Mouse (Mus musculus) liver, embryonic 11.5 days (tissue): Measurements from ENCODE around the gene Nrip2. TPM values are rescaled to one million over a fixed set of nuclear protein-coding genes. Genes with fewer than 3 reads are reported as not detected.

Source experiments
- ATAC-seq: fragments of 200-750 bp; cut with Nextera tagmentation; replicated peaks from 2 replicates; pipeline ENCODE4 v1.8.0; 2017; ENCODE audit warnings: moderate number of reproducible peaks, mild to moderate bottlenecking, moderate TSS enrichment, moderate library complexity; ENCODE audit not compliant: low FRiP score
- DNase-seq: peaks from one replicate; pipeline ENCODE4 v3.0.0-alpha.2; 2017; ENCODE audit warnings: low spot score
- H3K27ac ChIP-seq: fragments of 300-500 bp; sonication (generic); 2 replicates; pipeline ENCODE4 v1.5.1; 2014; ENCODE audit warnings: mild to moderate bottlenecking, low read depth, low read length, control low read depth
- H3K27me3 ChIP-seq: fragments of 300-500 bp; sonication (generic); replicated peaks from 2 replicates; pipeline ENCODE4 v1.6.1; 2014; ENCODE audit warnings: low read length, mixed read lengths; ENCODE audit not compliant: control insufficient read depth, insufficient read depth
- H3K36me3 ChIP-seq: fragments of 300-500 bp; sonication (generic); 2 replicates; pipeline ENCODE4 v1.6.1; 2014; ENCODE audit warnings: mild to moderate bottlenecking, low read length, moderate library complexity, mixed read lengths; ENCODE audit not compliant: control insufficient read depth, insufficient read depth
- H3K4me1 ChIP-seq: fragments of 300-500 bp; sonication (generic); replicated peaks from 2 replicates; pipeline ENCODE4 v1.6.1; 2014; ENCODE audit warnings: low read length, mixed read lengths; ENCODE audit not compliant: control insufficient read depth, insufficient read depth
- H3K4me2 ChIP-seq: fragments of 300-500 bp; sonication (generic); 2 replicates; pipeline ENCODE4 v1.6.1; 2014; ENCODE audit warnings: mild to moderate bottlenecking, control low read depth, moderate library complexity
- H3K4me3 ChIP-seq: fragments of 300-500 bp; sonication (generic); 2 replicates; pipeline ENCODE4 v1.5.1; 2014; ENCODE audit warnings: low read depth, low read length, control low read depth
- H3K9ac ChIP-seq: fragments of 300-500 bp; sonication (generic); 2 replicates; pipeline ENCODE4 v1.6.1; 2014; ENCODE audit warnings: low read depth, low read length, control low read depth
- H3K9me3 ChIP-seq: fragments of 300-500 bp; sonication (generic); 2 replicates; pipeline ENCODE4 v1.6.1; 2016; ENCODE audit warnings: low read length, inconsistent platforms, mixed read lengths; ENCODE audit not compliant: control insufficient read depth
- WGBS: fragments of 180-500 bp; shearing (Covaris S2); extraction: QIAGEN DNeasy Blood & Tissue Kit; methylation state at CpG from one replicate; pipeline ENCODE4 v1.1.7; 2014; 5-methylcytosine and 5-hydroxymethylcytosine counted together
- polyA plus RNA-seq: library from polyadenylated mRNA; unstranded; fragments of >200 nt; fragmentation: Nextera tagmentation; extraction: Ambion mirVana; gene quantifications from 2 replicates; pipeline ENCODE4 v1.2.1, GENCODE M21; 2014

Nrip2 gene
- polyA plus RNA-seq, 1 experiment from 2014 or later, result 3.5 TPM

DNA sequence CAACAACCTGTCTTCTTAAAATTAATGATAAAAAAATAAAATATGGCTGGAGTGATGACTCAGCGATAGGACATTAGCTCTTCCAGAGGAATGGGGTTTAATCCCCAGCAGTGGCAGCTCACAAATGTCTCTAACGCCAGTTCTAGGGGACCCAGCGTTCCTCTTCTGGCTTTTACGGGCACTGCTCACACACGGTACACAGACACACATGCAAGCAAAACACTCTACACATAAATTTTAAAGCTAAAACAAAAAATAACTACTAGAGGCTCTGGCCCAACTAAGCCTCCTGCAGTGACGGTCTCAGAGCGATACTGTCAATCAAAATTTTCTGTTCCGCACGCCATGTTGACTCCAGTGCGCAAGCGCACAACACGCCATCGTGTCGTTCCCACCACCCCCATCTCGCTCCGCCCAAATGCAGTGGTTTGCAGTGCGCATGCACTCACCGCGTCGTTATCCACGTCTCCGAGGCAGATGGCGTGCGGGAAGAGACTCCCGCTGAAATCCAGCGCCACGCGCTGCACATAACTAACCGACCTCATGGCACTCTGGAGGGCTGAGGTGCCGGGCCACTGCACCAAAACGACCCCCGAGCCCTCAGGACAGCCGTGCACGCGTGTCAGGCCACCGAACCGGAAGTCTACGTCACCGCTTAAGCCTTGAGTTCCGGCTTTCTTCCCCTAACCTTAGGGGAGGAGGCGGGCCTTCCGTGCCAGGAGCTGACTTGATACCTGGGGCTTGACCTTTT is 25.3 kb downstream of the Nrip2 start, which contains the start of gene Itfg2:
TSS of gene Itfg2 (minus strand) at position 663 of the 751 bp plus-strand sequence.
- Histone ChIP-seq H3K36me3 (peaks cover 8% of the 10 kb centered on the region; the same call in 1 of the 2 replicates), H3K27ac (peak within 1 kb of the TSS; percentile 93), H3K9me3 (no peaks in the 10 kb centered on the region), H3K27me3 (no peaks in the 10 kb centered on the region), H3K4me2 (peak within 1 kb of the TSS; percentile 78), H3K4me3 (peak within 1 kb of the TSS; percentile 67), H3K9ac (peak within 1 kb of the TSS; percentile 84), H3K4me1 (peaks cover 6% of the 10 kb centered on the region; the same call in 1 of the 2 replicates)
- ATAC-seq, result peak; percentile 90
- WGBS, result under 1% methylated on average over 42 of the region's 42 CpGs
- DNase-seq, result peak; percentile 96

GRCm38 (mm10) chr6:128425046-128425445 is 25.9 kb downstream of the Nrip2 start:
- peak overlapping the region; percentile 93 for H3K27ac ChIP-seq
- WGBS, result 19% methylated on average over 9 of the region's 9 CpGs
- no peak for ATAC-seq
- no peaks in the 10 kb centered on the region for H3K9me3 ChIP-seq
- peaks cover 7% of the 10 kb centered on the region for H3K4me1 ChIP-seq
- no peak for DNase-seq
- H3K27me3 ChIP-seq, result no peaks in the 10 kb centered on the region
- H3K4me2 ChIP-seq, result peak overlapping the region; percentile 78
- peak overlapping the region; percentile 84 for H3K9ac ChIP-seq
- H3K4me3 ChIP-seq, result peak overlapping the region; percentile 67
- peaks cover 11% of the 10 kb centered on the region; the same call in 1 of the 2 replicates for H3K36me3 ChIP-seq

- no peak for ATAC-seq
- H3K4me2 ChIP-seq, result no peak overlapping the region
- H3K4me3 ChIP-seq, result no peak overlapping the region
- whole genome bisulfite sequencing, result 87% methylated on average over 5 of the region's 5 CpGs
- peaks cover 34% of the 10 kb centered on the region for H3K36me3 ChIP-seq
- DNase-seq, result no peak
- H3K27me3 ChIP-seq, result no peaks in the 10 kb centered on the region
- peaks cover 8% of the 10 kb centered on the region for H3K4me1 ChIP-seq
- H3K27ac ChIP-seq, result no peak overlapping the region
- H3K9ac ChIP-seq, result no peak overlapping the region
- no peaks in the 10 kb centered on the region for H3K9me3 ChIP-seq
These were observed 28.5 kb downstream of the Nrip2 start for GRCm38 (mm10) chr6:128427571-128427970.

DNA sequence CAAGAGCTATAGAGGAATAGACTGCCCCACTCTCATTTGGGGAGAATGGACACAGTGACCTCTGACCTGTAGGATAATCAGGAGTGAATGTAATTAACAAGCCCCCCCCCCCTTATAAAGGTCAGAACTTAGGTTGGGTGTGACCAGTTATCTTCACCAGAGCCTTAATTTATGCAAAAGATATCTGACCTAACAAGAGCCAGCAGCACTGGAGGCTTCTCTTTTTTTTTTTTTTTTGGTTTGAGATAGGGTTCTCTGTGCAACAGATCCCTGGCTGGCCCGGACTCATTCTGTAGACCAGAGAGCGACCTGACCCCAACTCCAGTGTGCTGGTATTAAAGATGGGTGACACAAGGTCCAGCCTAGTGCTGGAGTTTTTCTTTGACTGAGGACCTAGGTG is 30.2 kb downstream of the Nrip2 start:
- no peak overlapping the region for H3K4me3 ChIP-seq
- ATAC-seq (no peak), DNase-seq (no peak)
- H3K27me3 ChIP-seq, result no peaks in the 10 kb centered on the region
- H3K4me1 ChIP-seq, result peaks cover 8% of the 10 kb centered on the region
- H3K4me2 ChIP-seq, result no peak overlapping the region
- peaks cover 51% of the 10 kb centered on the region for H3K36me3 ChIP-seq
- H3K27ac ChIP-seq, result no peak overlapping the region
- WGBS, result 74% methylated on average over 2 of the region's 2 CpGs
- no peak overlapping the region for H3K9ac ChIP-seq
- H3K9me3 ChIP-seq, result no peaks in the 10 kb centered on the region

GRCm38 (mm10) chr6:128429826-128430225 is 30.7 kb downstream of the Nrip2 start:
- Histone ChIP-seq H3K4me2 (no peak overlapping the region), H3K4me1 (peaks cover 8% of the 10 kb centered on the region), H3K36me3 (peaks cover 57% of the 10 kb centered on the region), H3K27me3 (no peaks in the 10 kb centered on the region), H3K9ac (no peak overlapping the region), H3K9me3 (no peaks in the 10 kb centered on the region), H3K4me3 (no peak overlapping the region), H3K27ac (no peak overlapping the region)
- no peak for ATAC-seq
- DNase-seq, result no peak
- 88% methylated on average over 6 of the region's 6 CpGs for WGBS

DNA sequence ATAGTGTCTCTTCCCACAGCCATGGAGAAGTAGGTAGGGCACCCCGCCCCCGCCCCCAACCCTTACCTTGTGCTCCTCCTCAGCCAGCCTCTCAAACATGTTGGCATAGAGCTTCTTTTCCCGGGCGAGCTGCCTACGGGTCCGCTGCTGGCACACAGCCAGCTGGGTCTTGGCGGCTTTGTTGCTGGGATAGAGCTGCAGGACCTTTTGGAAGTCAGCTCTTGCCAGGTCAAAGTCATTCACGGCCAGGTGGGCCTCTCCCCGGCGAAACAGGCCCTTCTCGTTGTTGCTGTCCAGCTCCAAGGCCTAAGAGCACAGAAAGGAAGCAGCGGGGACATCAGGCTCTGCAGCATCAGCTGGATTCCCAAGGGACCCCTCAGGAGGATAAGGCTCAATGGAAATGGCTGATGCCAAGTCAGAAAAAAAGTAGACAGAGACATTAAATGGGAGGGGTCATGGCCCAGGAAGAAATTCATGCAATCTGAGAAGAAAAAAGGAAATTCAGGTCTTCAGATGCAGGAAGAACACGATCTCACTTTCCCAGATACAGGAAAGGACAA is 33.3 kb downstream of the Nrip2 start:
- no peak overlapping the region for H3K4me3 ChIP-seq
- H3K9me3 ChIP-seq, result no peaks in the 10 kb centered on the region
- peaks cover 73% of the 10 kb centered on the region for H3K36me3 ChIP-seq
- H3K4me1 ChIP-seq, result peaks cover 15% of the 10 kb centered on the region
- ATAC-seq (no peak), DNase-seq (no peak)
- no peaks in the 10 kb centered on the region for H3K27me3 ChIP-seq
- H3K4me2 ChIP-seq, result no peak overlapping the region
- WGBS, result 93% methylated on average over 13 of the region's 13 CpGs
- no peak overlapping the region for H3K27ac ChIP-seq
- H3K9ac ChIP-seq, result no peak overlapping the region

DNA sequence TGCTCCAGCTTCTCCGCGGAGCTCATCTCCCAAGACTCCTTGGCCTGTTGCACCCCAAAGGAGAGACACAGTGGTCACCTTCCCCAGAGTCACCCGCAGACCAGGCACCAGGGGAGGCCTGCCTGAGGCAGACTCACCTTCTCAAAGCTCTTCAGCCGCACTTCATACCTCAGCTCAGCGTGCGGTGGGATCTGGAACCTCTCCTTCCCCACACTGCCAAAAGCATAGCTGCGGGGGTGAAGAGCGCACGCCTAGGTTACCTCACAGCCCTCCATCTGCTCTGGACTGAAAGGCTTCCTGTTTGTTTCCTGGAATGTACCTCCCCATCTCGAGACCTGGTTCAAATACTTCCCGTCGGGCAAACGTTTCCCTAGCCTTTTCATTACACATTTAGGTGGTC is 34.5 kb downstream of the Nrip2 start:
- no peak overlapping the region for H3K4me2 ChIP-seq
- H3K4me1 ChIP-seq, result peaks cover 15% of the 10 kb centered on the region
- no peak overlapping the region for H3K9ac ChIP-seq
- H3K9me3 ChIP-seq, result no peaks in the 10 kb centered on the region
- ATAC-seq, result no peak
- no peak overlapping the region for H3K4me3 ChIP-seq
- H3K27ac ChIP-seq, result no peak overlapping the region
- peaks cover 70% of the 10 kb centered on the region for H3K36me3 ChIP-seq
- no peak for DNase-seq
- 89% methylated on average over 13 of the region's 13 CpGs for WGBS
- H3K27me3 ChIP-seq, result no peaks in the 10 kb centered on the region

- Histone ChIP-seq H3K4me3 (no peak overlapping the region), H3K27ac (no peak overlapping the region), H3K4me1 (peaks cover 16% of the 10 kb centered on the region), H3K36me3 (peaks cover 58% of the 10 kb centered on the region), H3K4me2 (no peak overlapping the region), H3K9ac (no peak overlapping the region), H3K27me3 (no peaks in the 10 kb centered on the region), H3K9me3 (no peaks in the 10 kb centered on the region)
- WGBS, result 66% methylated on average over 5 of the region's 5 CpGs
- DNase-seq (no peak), ATAC-seq (no peak)
These were observed 36.4 kb downstream of the Nrip2 start for GRCm38 (mm10) chr6:128435474-128435873.
